Mouse (Mus musculus) G1E (cell line): ENCODE measurements at regions not wholly inside any gene's neighbourhood (a gene's known extent, or its start where the extent isn't known, plus 50 kb on each side); places are given as distances from the start of the nearest gene placed in this dataset.

Experiments
- ATAC-seq: 2 replicates; pipeline ENCODE4 v1.8.0; 2016; ENCODE audit warnings: mild to moderate bottlenecking; ENCODE audit not compliant: insufficient number of reproducible peaks, poor library complexity, low FRiP score, severe bottlenecking; ENCODE audit errors: extremely low read depth
- DNase-seq: peaks from one replicate; pipeline ENCODE4 v3.0.0; 2012; ENCODE audit warnings: low spot score
- H3K27me3 ChIP-seq: 2 replicates; pipeline ENCODE4 v1.6.1; 2012; ENCODE audit warnings: mild to moderate bottlenecking, low read length, inconsistent platforms; ENCODE audit not compliant: insufficient read depth
- H3K36me3 ChIP-seq: replicated peaks from 2 replicates; pipeline ENCODE3; 2012; ENCODE audit warnings: mild to moderate bottlenecking, inconsistent platforms
- H3K4me1 ChIP-seq: 2 replicates; pipeline ENCODE4 v1.6.1; 2012; ENCODE audit warnings: low read depth, low read length, inconsistent platforms, mixed read lengths; ENCODE audit not compliant: insufficient read depth
- H3K4me3 ChIP-seq: 2 replicates; pipeline ENCODE4 v1.5.1; 2012; ENCODE audit warnings: low read depth, mild to moderate bottlenecking, inconsistent platforms, low read length, moderate library complexity, mixed read lengths
- H3K9me3 ChIP-seq: replicated peaks from 2 replicates; pipeline ENCODE4 v1.6.1; 2012; ENCODE audit warnings: inconsistent platforms
- CTCF ChIP-seq: IDR thresholded peaks from 2 replicates; pipeline ENCODE4 v1.5.1; 2012; ENCODE audit warnings: low read depth, low read length, inconsistent platforms, mixed read lengths
- GATA1 ChIP-seq: IDR thresholded peaks from 2 replicates; pipeline ENCODE4 v1.6.1; 2012; ENCODE audit warnings: borderline replicate concordance, low read length, inconsistent platforms, mixed read lengths
- GATA2 ChIP-seq: IDR thresholded peaks from 2 replicates; pipeline ENCODE4 v1.6.1; 2012; ENCODE audit warnings: low read depth, low read length, inconsistent platforms, borderline replicate concordance
- POLR2AphosphoS5 ChIP-seq: IDR thresholded peaks from 2 replicates; pipeline ENCODE4 v1.6.1; 2012; ENCODE audit warnings: low read depth, low read length, inconsistent platforms; ENCODE audit not compliant: insufficient replicate concordance
- TAL1 ChIP-seq: conservative IDR thresholded peaks from 2 replicates; pipeline ENCODE4 v1.6.1; 2012; ENCODE audit warnings: low read depth, low read length, inconsistent platforms, mixed read lengths

DNA sequence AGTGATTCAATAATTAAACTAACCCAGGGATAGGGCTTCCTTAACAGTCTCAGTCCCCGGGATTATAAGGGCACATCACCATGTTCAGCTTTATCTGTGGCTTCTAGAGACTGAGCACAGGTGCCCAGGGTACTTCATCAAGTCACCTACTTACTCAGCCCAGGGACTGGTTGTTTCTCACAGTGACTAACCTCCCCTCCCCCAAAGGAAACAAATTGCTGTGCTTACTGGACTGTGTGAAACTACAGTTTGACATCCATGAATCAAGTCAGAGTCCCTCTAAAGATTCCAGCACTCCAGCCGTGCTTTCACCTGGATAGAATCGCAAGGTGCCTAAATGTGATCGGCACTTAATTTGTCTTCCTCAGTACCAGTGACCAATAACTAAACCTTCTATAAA is 125.2 kb downstream of the Fam84b start:
- no peaks in the 10 kb centered on the region for H3K27me3 ChIP-seq
- DNase-seq (no peak), ATAC-seq (no peak)
- no peak overlapping the region for H3K4me3 ChIP-seq
- H3K36me3 ChIP-seq: no peaks in the 10 kb centered on the region
- no peaks in the 10 kb centered on the region for H3K4me1 ChIP-seq
- H3K9me3 ChIP-seq: no peaks in the 10 kb centered on the region
- TF ChIP-seq GATA1: no peak
- TF ChIP-seq GATA2: no peak
- no peak for TF ChIP-seq CTCF
- TF ChIP-seq POLR2AphosphoS5: no peak
- no peak for TF ChIP-seq TAL1

DNA sequence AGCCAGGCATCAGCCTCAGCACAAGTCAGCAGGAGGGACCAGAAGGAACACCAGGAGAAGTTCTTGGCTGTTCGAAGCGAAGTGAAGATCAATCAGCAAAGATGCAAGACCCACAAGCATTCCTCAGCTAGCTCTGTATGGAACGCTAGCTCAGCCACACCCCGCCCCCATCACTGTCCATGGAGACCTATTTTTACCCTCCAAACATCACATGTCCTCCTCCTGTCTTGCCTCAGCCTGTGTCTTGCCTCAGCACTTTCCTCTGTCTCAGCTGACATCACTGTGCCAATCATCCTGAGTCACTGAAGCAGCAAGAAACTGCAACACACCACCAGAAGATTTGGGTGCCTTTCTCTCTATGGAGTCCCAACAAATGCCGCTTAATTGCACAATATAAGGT is 134.2 kb downstream of the Fam84b start:
- no peak for TF ChIP-seq CTCF
- no peak for TF ChIP-seq POLR2AphosphoS5
- TF ChIP-seq GATA1: no peak
- TF ChIP-seq GATA2: no peak
- TF ChIP-seq TAL1: no peak
- Histone ChIP-seq H3K9me3 (no peaks in the 10 kb centered on the region), H3K4me1 (no peaks in the 10 kb centered on the region), H3K36me3 (no peaks in the 10 kb centered on the region), H3K4me3 (no peak overlapping the region), H3K27me3 (no peaks in the 10 kb centered on the region)
- no peak for ATAC-seq
- no peak for DNase-seq

DNA sequence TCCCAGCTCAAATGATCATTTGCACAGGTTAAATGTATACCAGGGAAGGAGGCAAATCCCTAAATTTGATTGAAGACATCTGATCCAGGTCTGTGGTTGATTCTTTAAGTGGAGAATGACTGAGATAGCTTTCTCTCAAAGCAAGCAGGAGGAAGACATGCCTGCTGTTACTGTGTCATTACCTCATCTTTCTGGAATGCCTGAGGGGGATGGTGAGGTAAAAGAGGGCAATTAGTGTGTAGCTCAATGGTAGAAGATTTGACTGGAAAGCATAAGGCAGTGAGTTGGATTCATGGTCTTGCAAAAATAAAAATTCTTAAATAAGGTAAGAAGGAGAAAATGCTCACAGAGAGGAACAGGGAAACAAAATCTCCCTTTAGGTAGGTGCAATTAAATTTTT is 144.9 kb downstream of the Fam84b start:
- H3K9me3 ChIP-seq: peaks cover under 1% of the 10 kb centered on the region; the same call in 1 of the 2 replicates
- no peaks in the 10 kb centered on the region for H3K4me1 ChIP-seq
- H3K36me3 ChIP-seq: no peaks in the 10 kb centered on the region
- ATAC-seq (no peak), DNase-seq (no peak)
- no peaks in the 10 kb centered on the region for H3K27me3 ChIP-seq
- H3K4me3 ChIP-seq: no peak overlapping the region
- no peak for TF ChIP-seq POLR2AphosphoS5
- no peak for TF ChIP-seq CTCF
- TF ChIP-seq TAL1: no peak
- TF ChIP-seq GATA2: no peak
- no peak for TF ChIP-seq GATA1

DNA sequence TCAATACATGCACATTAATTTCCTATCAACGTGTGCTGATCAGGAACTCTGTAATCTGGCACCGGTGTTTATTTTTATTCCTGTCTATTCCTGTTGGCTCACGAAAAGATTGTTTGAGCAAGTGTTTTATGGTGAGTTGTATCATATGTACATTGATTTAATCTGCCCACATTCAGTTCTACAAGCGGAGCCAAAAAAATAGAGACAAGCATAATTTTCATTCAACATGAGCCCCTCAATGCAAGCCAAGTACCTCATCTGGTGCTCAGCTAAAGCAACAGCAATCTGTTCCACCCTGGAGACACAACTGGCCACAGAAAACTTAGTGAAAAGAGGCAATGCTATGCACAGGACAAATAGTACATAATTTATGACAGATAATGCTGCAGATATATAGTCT is 147.6 kb downstream of the Fam84b start:
- Histone ChIP-seq H3K9me3 (peaks cover 12% of the 10 kb centered on the region), H3K4me1 (no peaks in the 10 kb centered on the region), H3K27me3 (no peaks in the 10 kb centered on the region), H3K4me3 (no peak overlapping the region), H3K36me3 (no peaks in the 10 kb centered on the region)
- DNase-seq: no peak
- TF ChIP-seq TAL1 (no peak), GATA1 (no peak), POLR2AphosphoS5 (no peak)
- no peak for ATAC-seq

DNA sequence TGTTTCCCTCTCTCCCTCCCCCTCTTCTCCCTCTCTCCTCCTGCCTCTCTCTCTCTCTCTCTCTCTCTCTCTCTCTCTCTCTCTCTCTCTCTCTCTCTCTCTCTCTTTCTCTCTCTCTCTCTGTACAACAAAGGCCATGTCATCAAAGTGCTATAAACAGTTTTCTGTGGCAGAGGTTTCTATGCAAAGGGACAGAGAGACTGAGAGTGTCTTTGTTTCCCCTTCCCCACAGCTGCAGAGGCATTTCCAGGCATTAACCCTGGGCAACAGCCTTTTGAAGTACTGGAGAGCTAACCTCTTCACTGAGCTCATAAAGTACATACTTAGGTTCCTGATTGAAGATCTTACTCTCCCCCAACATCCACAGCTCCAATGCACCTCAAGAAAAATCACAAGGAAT is 152.3 kb downstream of the Fam84b start:
- no peaks in the 10 kb centered on the region for H3K36me3 ChIP-seq
- ATAC-seq: no peak
- H3K4me1 ChIP-seq: no peaks in the 10 kb centered on the region
- DNase-seq: no peak
- H3K9me3 ChIP-seq: peaks cover 12% of the 10 kb centered on the region
- H3K4me3 ChIP-seq: no peak overlapping the region
- TF ChIP-seq GATA2 (no peak), POLR2AphosphoS5 (no peak), CTCF (no peak), GATA1 (no peak), TAL1 (no peak)
- no peaks in the 10 kb centered on the region for H3K27me3 ChIP-seq

DNA sequence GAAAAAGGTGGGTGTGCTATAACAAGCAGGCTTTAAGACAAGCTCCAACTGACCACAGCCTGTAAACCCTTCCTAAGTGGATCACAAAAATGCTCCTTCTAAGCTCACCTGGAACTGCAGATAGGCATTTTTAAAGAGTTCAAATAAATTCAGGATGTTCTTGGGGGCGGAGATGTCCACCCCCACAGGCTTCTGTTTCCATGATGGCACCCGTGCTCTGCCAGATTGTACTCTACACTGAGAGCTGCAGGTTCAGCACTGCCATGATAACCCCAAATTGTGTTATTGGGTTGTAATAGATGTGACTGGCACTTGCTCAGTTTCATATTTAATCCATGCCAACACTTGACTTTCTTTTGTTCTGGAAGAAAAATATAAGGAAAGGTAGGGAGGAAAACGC is 158.8 kb downstream of the Fam84b start:
- ATAC-seq (no peak), DNase-seq (no peak)
- no peaks in the 10 kb centered on the region for H3K4me1 ChIP-seq
- H3K4me3 ChIP-seq: no peak overlapping the region
- H3K36me3 ChIP-seq: no peaks in the 10 kb centered on the region
- no peaks in the 10 kb centered on the region for H3K27me3 ChIP-seq
- no peaks in the 10 kb centered on the region for H3K9me3 ChIP-seq
- TF ChIP-seq POLR2AphosphoS5 (no peak), GATA1 (no peak), GATA2 (no peak), TAL1 (no peak), CTCF (no peak)

DNA sequence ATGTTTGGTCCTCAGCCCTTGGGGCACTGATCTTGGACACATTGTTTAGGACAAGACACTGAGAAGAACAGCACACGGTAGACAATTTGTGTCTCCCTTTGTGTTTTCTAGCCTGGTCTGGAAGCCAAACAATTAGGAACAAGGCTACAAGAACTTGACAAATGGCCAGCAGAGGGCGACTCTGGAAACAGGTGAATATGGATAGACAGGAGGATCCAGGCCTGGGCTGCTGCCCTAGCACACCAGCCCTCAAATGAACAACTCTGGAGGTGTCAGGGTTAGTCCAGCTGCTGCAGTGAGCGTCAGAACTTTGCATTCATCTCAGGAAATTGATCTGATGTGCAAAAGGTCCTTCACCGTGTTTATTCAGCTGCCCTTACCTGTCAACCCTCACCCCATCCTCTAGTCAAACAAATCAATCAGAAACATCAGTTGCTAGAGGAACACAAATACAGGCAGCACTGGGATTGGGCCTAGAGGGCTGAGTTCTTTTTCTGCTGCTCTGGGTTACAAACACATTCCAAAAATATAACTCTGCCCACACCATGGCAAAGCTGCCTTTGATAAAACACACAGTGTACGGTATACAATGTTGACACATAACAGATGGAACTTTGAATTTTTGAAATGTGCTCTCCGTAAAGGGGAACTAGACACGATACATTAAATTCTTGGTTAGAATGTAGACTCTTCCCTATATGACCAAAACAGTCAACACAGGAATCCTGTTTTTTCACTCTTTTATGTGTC is 159.7 kb downstream of the Fam84b start:
- no peaks in the 10 kb centered on the region for H3K9me3 ChIP-seq
- no peak for TF ChIP-seq GATA2
- TF ChIP-seq TAL1: no peak
- no peak for TF ChIP-seq POLR2AphosphoS5
- no peak for TF ChIP-seq GATA1
- no peak for TF ChIP-seq CTCF
- no peaks in the 10 kb centered on the region for H3K27me3 ChIP-seq
- H3K4me1 ChIP-seq: no peaks in the 10 kb centered on the region
- no peaks in the 10 kb centered on the region for H3K36me3 ChIP-seq
- ATAC-seq (no peak), DNase-seq (no peak)
- no peak overlapping the region for H3K4me3 ChIP-seq
